Comparison of ENCODE assay signal across 1 mouse cellular context in genomic region chr6:99656088-99656487, GRCm38 (mm10).
TF ChIP-seq lines count a peak whose summit lies in the region.

No protein-coding gene starts in this region.

TF ChIP-seq in CH12.LX, 34 proteins besides CTCF, POLR2A, EP300 and RAD21:
- TF ChIP-seq BHLHE40 (IDR thresholded peaks at IDR 0.05; ENCODE audit: low read depth, low read length), result no peak
- no peak for TF ChIP-seq POLR2AphosphoS2 (IDR thresholded peaks at IDR 0.05; ENCODE audit: low read depth, low read length)
- TF ChIP-seq RCOR1 (conservative IDR thresholded peaks at IDR 0.05; ENCODE audit: low read depth, low read length), result no peak
- no peak for TF ChIP-seq GABPA (IDR thresholded peaks at IDR 0.05; ENCODE audit: insufficient replicate concordance, low read depth, low read length)
- TF ChIP-seq TCF12 (IDR thresholded peaks at IDR 0.05; ENCODE audit: low read depth, low read length), result no peak
- no peak for TF ChIP-seq SMC3 (IDR thresholded peaks at IDR 0.05; ENCODE audit: low read depth, low read length)
- TF ChIP-seq HCFC1 (IDR thresholded peaks at IDR 0.05; ENCODE audit: low read depth, low read length), result no peak
- TF ChIP-seq MYC (IDR thresholded peaks at IDR 0.05; ENCODE audit: low read depth, low read length), result no peak
- no peak for TF ChIP-seq MXI1 (IDR thresholded peaks at IDR 0.05; ENCODE audit: low read depth, low read length)
- TF ChIP-seq ZC3H11A (IDR thresholded peaks at IDR 0.05; ENCODE audit: low read depth, low read length), result no peak
- TF ChIP-seq ZNF384 (IDR thresholded peaks at IDR 0.05; ENCODE audit: low read depth, low read length), result no peak
- no peak for TF ChIP-seq IRF4 (IDR thresholded peaks at IDR 0.05; ENCODE audit: low read depth, low read length)
TF ChIP-seq in CH12.LX: peak in this region for 0.
